Mouse (Mus musculus): Measurements from ENCODE around the gene Sowahb.

DNA sequence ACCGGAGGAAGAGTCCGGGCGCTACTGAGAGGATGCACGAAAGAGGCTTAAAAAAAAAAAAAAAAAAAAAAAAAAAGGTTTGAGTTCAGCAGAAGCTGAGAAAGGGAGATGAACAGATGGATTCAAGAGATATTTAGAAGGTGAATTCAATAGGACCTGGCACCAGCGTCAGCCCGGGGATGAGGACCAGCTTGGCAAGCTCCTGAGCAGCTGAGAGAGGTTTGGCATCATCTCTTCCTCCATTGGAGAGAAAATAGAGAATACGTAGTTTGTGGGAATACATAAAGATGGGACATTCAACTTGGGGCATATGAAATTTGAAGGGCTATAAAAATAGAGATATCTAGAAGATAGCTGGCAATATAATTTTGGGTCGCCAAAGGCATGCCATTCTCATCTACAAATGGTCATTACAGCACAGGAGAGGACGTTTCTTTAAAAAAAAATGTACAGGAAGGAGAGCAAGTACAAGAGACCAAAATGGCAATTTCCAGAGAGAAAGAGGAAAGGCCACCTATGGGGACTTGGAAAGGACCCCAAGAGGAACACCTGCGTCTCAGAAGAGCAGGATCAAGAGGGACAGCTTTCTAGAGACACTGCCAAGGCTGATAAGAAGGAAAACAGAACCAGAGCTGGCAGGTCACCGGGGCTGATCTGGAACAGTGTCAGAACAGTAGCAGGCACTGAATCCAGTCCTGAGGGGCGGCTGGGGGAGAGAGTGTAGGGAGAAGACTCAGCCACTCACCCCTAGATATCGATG lies 3.8 kb upstream of the Sowahb start:
- TF ChIP-seq CTCF (IDR thresholded peaks at IDR 0.05; ENCODE audit: borderline replicate concordance, insufficient read depth, low read length) (no peak), POLR2A (IDR thresholded peaks at IDR 0.05; ENCODE audit: low read depth, low read length) (no peak)
